Mouse (Mus musculus): Measurements from ENCODE around the gene Prepl. TPM values are rescaled to one million over a fixed set of nuclear protein-coding genes. Genes with fewer than 3 reads are reported as not detected.

Prepl gene
- polyA plus RNA-seq, 1 experiment from 2014 or later: 83.7 TPM

GRCm38 (mm10) chr17:85059136-85059535 lies 30.9 kb downstream of the Prepl start:
- DNase-seq (ENCODE audit: low spot score) (no peak), ATAC-seq (no peak)
- Histone ChIP-seq H3K27ac (ENCODE audit: low read depth, low read length) (no peak overlapping the region), H3K27me3 (replicated peaks; ENCODE audit: control insufficient read depth, insufficient read depth, low read length) (no peaks in the 10 kb centered on the region), H3K36me3 (ENCODE audit: control insufficient read depth, insufficient read depth, low read length) (peaks cover 17% of the 10 kb centered on the region), H3K9me3 (replicated peaks; ENCODE audit: control insufficient read depth, low read length) (no peaks in the 10 kb centered on the region), H3K4me1 (ENCODE audit: control insufficient read depth, insufficient read depth, low read length) (no peaks in the 10 kb centered on the region), H3K4me2 (ENCODE audit: low read length) (no peak overlapping the region), H3K4me3 (ENCODE audit: low read depth, low read length) (no peak overlapping the region), H3K9ac (ENCODE audit: low read length) (no peak overlapping the region)
- 93% methylated on average over 6 of the region's 6 CpGs for WGBS

DNA sequence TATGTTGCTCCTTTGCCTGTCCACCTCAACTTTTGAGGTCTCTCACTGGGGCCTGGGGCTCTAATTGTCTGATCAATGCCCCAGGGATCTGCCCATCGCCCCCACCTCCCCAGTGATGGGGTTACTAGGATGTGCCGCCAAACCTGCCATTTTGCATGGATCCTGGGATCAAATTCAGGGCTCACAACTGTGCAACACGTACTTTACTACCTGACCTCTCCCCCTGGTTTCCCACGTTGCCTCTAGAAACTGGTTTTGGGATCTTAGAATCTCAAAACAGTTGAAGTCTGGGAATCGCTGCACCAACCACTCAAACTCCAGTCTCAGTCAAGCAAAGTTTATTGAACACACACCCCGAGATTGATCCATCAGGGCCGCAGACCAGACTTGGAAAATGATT lies 31.8 kb downstream of the Prepl start:
- Histone ChIP-seq H3K36me3 (ENCODE audit: control insufficient read depth, insufficient read depth, low read length) (peaks cover 8% of the 10 kb centered on the region), H3K27ac (ENCODE audit: low read depth, low read length) (no peak overlapping the region), H3K4me3 (ENCODE audit: low read depth, low read length) (no peak overlapping the region), H3K27me3 (replicated peaks; ENCODE audit: control insufficient read depth, insufficient read depth, low read length) (no peaks in the 10 kb centered on the region), H3K4me1 (ENCODE audit: control insufficient read depth, insufficient read depth, low read length) (no peaks in the 10 kb centered on the region), H3K9me3 (replicated peaks; ENCODE audit: control insufficient read depth, low read length) (no peaks in the 10 kb centered on the region), H3K4me2 (ENCODE audit: low read length) (no peak overlapping the region), H3K9ac (ENCODE audit: low read length) (no peak overlapping the region)
- no peak for DNase-seq (ENCODE audit: low spot score)
- ATAC-seq: no peak
- 84% methylated on average over 7 of the region's 7 CpGs for WGBS

DNA sequence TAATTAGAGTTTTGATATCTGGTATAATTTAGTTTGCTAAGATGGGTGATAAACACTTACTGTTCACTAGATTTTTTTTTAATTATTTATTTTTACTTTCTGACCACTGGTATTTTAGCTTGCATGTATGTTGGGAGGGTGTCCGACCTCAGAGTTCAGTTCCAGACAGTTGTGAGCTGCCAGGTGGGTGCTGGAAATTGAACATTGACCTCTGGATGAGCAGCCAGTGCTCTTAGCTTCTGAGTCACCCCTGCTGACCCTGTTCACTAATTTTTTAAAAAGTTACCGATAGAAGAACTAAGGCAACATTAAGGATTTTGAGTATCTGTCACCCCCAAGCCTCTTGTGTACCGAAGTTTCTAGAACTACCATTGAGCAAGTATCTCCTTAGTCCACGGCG lies 41.7 kb downstream of the Prepl start:
- ATAC-seq: no peak
- 92% methylated on average over 5 of the region's 5 CpGs for WGBS
- H3K4me2 ChIP-seq (ENCODE audit: low read length): no peak overlapping the region

DNA sequence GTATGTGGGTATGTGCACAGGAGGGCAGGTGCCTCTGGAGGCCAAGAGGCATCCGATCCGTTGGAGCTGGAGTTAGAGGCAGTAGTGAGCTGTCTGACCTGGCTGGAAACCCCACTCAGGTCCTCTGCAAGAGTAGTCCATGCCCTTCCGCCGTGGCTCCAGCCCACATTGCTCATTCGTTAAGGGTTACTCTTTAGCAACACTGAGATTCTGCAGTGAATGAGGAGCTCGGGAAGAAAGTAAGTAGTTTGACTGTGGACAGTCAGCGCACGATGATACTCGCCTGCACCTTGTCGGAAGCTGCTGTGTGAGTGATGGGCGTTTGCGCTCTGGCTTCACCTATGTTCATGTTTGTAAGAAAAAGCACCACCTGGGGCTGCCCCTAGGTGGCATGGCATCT lies 44.9 kb downstream of the Prepl start:
- H3K4me3 ChIP-seq (ENCODE audit: low read depth, low read length): no peak overlapping the region
- ATAC-seq (no peak), DNase-seq (ENCODE audit: low spot score) (no peak)
- H3K27me3 ChIP-seq (replicated peaks; ENCODE audit: control insufficient read depth, insufficient read depth, low read length): no peaks in the 10 kb centered on the region
- H3K4me2 ChIP-seq (ENCODE audit: low read length): no peak overlapping the region
- no peak overlapping the region for H3K27ac ChIP-seq (ENCODE audit: low read depth, low read length)
- H3K9ac ChIP-seq (ENCODE audit: low read length): no peak overlapping the region
- no peaks in the 10 kb centered on the region for H3K4me1 ChIP-seq (ENCODE audit: control insufficient read depth, insufficient read depth, low read length)
- no peaks in the 10 kb centered on the region for H3K36me3 ChIP-seq (ENCODE audit: control insufficient read depth, insufficient read depth, low read length)
- WGBS: 86% methylated on average over 12 of the region's 12 CpGs
- H3K9me3 ChIP-seq (replicated peaks; ENCODE audit: control insufficient read depth, low read length): no peaks in the 10 kb centered on the region

More for the DNA sequence above, 41.7 kb downstream of the Prepl start:
- Histone ChIP-seq H3K9ac (ENCODE audit: low read length) (no peak overlapping the region), H3K9me3 (replicated peaks; ENCODE audit: control insufficient read depth, low read length) (no peaks in the 10 kb centered on the region), H3K27me3 (replicated peaks; ENCODE audit: control insufficient read depth, insufficient read depth, low read length) (no peaks in the 10 kb centered on the region), H3K36me3 (ENCODE audit: control insufficient read depth, insufficient read depth, low read length) (no peaks in the 10 kb centered on the region), H3K4me1 (ENCODE audit: control insufficient read depth, insufficient read depth, low read length) (no peaks in the 10 kb centered on the region), H3K27ac (ENCODE audit: low read depth, low read length) (no peak overlapping the region), H3K4me3 (ENCODE audit: low read depth, low read length) (no peak overlapping the region)
- DNase-seq (ENCODE audit: low spot score): no peak

DNA sequence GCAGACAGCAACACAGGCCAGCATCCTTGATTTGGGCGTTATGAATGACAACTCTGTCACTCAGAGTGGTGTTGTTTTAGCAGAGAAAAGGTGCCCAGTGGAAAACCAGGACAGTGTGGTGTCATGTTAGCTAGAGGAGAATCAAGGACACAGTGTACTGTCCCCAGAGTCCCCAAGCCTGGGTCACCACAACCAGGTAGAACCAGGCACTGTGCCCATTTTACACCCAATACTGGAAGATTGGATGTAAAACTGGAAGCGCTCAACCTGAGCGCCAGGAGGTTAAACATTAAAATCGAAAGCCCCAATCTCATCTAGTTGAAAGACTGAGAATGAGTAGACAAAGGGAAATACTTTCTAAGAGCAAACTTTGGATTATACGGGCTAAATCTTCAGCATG lies 45.6 kb downstream of the Prepl start:
- WGBS: 95% methylated on average over 5 of the region's 5 CpGs
- no peak for ATAC-seq
- Histone ChIP-seq H3K9me3 (replicated peaks; ENCODE audit: control insufficient read depth, low read length) (no peaks in the 10 kb centered on the region), H3K4me1 (ENCODE audit: control insufficient read depth, insufficient read depth, low read length) (no peaks in the 10 kb centered on the region), H3K27ac (ENCODE audit: low read depth, low read length) (no peak overlapping the region), H3K4me2 (ENCODE audit: low read length) (no peak overlapping the region), H3K36me3 (ENCODE audit: control insufficient read depth, insufficient read depth, low read length) (no peaks in the 10 kb centered on the region), H3K4me3 (ENCODE audit: low read depth, low read length) (no peak overlapping the region), H3K9ac (ENCODE audit: low read length) (no peak overlapping the region), H3K27me3 (replicated peaks; ENCODE audit: control insufficient read depth, insufficient read depth, low read length) (no peaks in the 10 kb centered on the region)
- DNase-seq (ENCODE audit: low spot score): no peak

GRCm38 (mm10) chr17:85043404-85043816 lies 46.6 kb downstream of the Prepl start:
- no peak for DNase-seq (ENCODE audit: low spot score)
- H3K9ac ChIP-seq (ENCODE audit: low read length): no peak overlapping the region
- WGBS: 87% methylated on average over 6 of the region's 6 CpGs
- no peaks in the 10 kb centered on the region for H3K4me1 ChIP-seq (ENCODE audit: control insufficient read depth, insufficient read depth, low read length)
- no peak overlapping the region for H3K4me2 ChIP-seq (ENCODE audit: low read length)
- no peaks in the 10 kb centered on the region for H3K27me3 ChIP-seq (replicated peaks; ENCODE audit: control insufficient read depth, insufficient read depth, low read length)
- H3K9me3 ChIP-seq (replicated peaks; ENCODE audit: control insufficient read depth, low read length): no peaks in the 10 kb centered on the region
- no peak overlapping the region for H3K27ac ChIP-seq (ENCODE audit: low read depth, low read length)
- no peak for ATAC-seq
- no peak overlapping the region for H3K4me3 ChIP-seq (ENCODE audit: low read depth, low read length)
- no peaks in the 10 kb centered on the region for H3K36me3 ChIP-seq (ENCODE audit: control insufficient read depth, insufficient read depth, low read length)

GRCm38 (mm10) chr17:85042419-85042818 lies 47.6 kb downstream of the Prepl start:
- H3K4me1 ChIP-seq (ENCODE audit: control insufficient read depth, insufficient read depth, low read length): no peaks in the 10 kb centered on the region
- H3K9me3 ChIP-seq (replicated peaks; ENCODE audit: control insufficient read depth, low read length): no peaks in the 10 kb centered on the region
- ATAC-seq: no peak
- no peak overlapping the region for H3K27ac ChIP-seq (ENCODE audit: low read depth, low read length)
- no peak overlapping the region for H3K4me2 ChIP-seq (ENCODE audit: low read length)
- DNase-seq (ENCODE audit: low spot score): no peak
- no peaks in the 10 kb centered on the region for H3K36me3 ChIP-seq (ENCODE audit: control insufficient read depth, insufficient read depth, low read length)
- no peaks in the 10 kb centered on the region for H3K27me3 ChIP-seq (replicated peaks; ENCODE audit: control insufficient read depth, insufficient read depth, low read length)
- H3K9ac ChIP-seq (ENCODE audit: low read length): no peak overlapping the region
- H3K4me3 ChIP-seq (ENCODE audit: low read depth, low read length): no peak overlapping the region
- 76% methylated on average over 6 of the region's 6 CpGs for WGBS

- Histone ChIP-seq H3K36me3 (ENCODE audit: control insufficient read depth, insufficient read depth, low read length) (no peaks in the 10 kb centered on the region), H3K4me3 (ENCODE audit: low read depth, low read length) (no peak overlapping the region), H3K9ac (ENCODE audit: low read length) (no peak overlapping the region), H3K9me3 (replicated peaks; ENCODE audit: control insufficient read depth, low read length) (no peaks in the 10 kb centered on the region), H3K4me2 (ENCODE audit: low read length) (no peak overlapping the region), H3K4me1 (ENCODE audit: control insufficient read depth, insufficient read depth, low read length) (no peaks in the 10 kb centered on the region), H3K27me3 (replicated peaks; ENCODE audit: control insufficient read depth, insufficient read depth, low read length) (no peaks in the 10 kb centered on the region), H3K27ac (ENCODE audit: low read depth, low read length) (no peak overlapping the region)
- no peak for DNase-seq (ENCODE audit: low spot score)
- ATAC-seq: no peak
- 82% methylated on average over 7 of the region's 7 CpGs for WGBS
These were observed 49.1 kb downstream of the Prepl start for GRCm38 (mm10) chr17:85040913-85041312.

GRCm38 (mm10) chr17:85038761-85039160 lies 51.3 kb downstream of the Prepl start:
- DNase-seq (ENCODE audit: low spot score) (no peak), ATAC-seq (no peak)
- Histone ChIP-seq H3K9me3 (replicated peaks; ENCODE audit: control insufficient read depth, low read length) (no peaks in the 10 kb centered on the region), H3K4me1 (ENCODE audit: control insufficient read depth, insufficient read depth, low read length) (no peaks in the 10 kb centered on the region), H3K4me2 (ENCODE audit: low read length) (no peak overlapping the region), H3K4me3 (ENCODE audit: low read depth, low read length) (no peak overlapping the region), H3K36me3 (ENCODE audit: control insufficient read depth, insufficient read depth, low read length) (no peaks in the 10 kb centered on the region), H3K27me3 (replicated peaks; ENCODE audit: control insufficient read depth, insufficient read depth, low read length) (no peaks in the 10 kb centered on the region), H3K27ac (ENCODE audit: low read depth, low read length) (no peak overlapping the region), H3K9ac (ENCODE audit: low read length) (no peak overlapping the region)
- WGBS: 97% methylated on average over 5 of the region's 5 CpGs
